Mouse (Mus musculus) ES-Bruce4 (cell line): ENCODE measurements around the gene Psmc3ip. TPM values are rescaled to one million over a fixed set of nuclear protein-coding genes. Genes with fewer than 3 reads are reported as not detected.

ENCODE experiments used
- H3K27ac ChIP-seq: 2 replicates; pipeline ENCODE4 v1.5.1; 2012; ENCODE audit warnings: low read length, inconsistent platforms; ENCODE audit not compliant: insufficient read depth
- H3K27me3 ChIP-seq: 2 replicates; pipeline ENCODE4 v1.6.1; 2012; ENCODE audit warnings: mild to moderate bottlenecking, low read length, inconsistent platforms; ENCODE audit not compliant: control insufficient read depth, poor library complexity, insufficient read depth, severe bottlenecking
- H3K36me3 ChIP-seq: 2 replicates; pipeline ENCODE4 v1.6.1; 2012; ENCODE audit warnings: inconsistent platforms, mild to moderate bottlenecking, low read length, moderate library complexity; ENCODE audit not compliant: control insufficient read depth, poor library complexity, insufficient read depth, severe bottlenecking
- H3K4me1 ChIP-seq: one replicate; pipeline ENCODE4 v1.8.1; 2011; ENCODE audit warnings: low read length; ENCODE audit not compliant: control insufficient read depth, insufficient read depth
- H3K4me3 ChIP-seq: 2 replicates; pipeline ENCODE4 v1.5.1; 2011; ENCODE audit warnings: low read depth, mild to moderate bottlenecking, low read length
- H3K9ac ChIP-seq: 2 replicates; pipeline ENCODE4 v1.6.1; 2012; ENCODE audit warnings: low read depth, mild to moderate bottlenecking, inconsistent platforms; ENCODE audit not compliant: poor library complexity, severe bottlenecking
- H3K9me3 ChIP-seq: replicated peaks from 2 replicates; pipeline ENCODE4 v1.6.1; 2012; ENCODE audit warnings: mild to moderate bottlenecking, low read length, inconsistent platforms; ENCODE audit not compliant: control insufficient read depth, poor library complexity, insufficient read depth, severe bottlenecking
- CTCF ChIP-seq: IDR thresholded peaks from one replicate; pipeline ENCODE4 v1.8.1; 2011; ENCODE audit warnings: low read depth, low read length
- EP300 ChIP-seq: IDR thresholded peaks from 2 replicates; pipeline ENCODE4 v1.6.1; 2011; ENCODE audit warnings: low read depth, low read length; ENCODE audit not compliant: insufficient read depth
- POLR2A ChIP-seq: IDR thresholded peaks from one replicate; pipeline ENCODE4 v1.8.1; 2011; ENCODE audit warnings: low read length; ENCODE audit not compliant: insufficient read depth
- polyA plus RNA-seq: library from polyadenylated mRNA; stranded (reverse); fragments of >200 nt; gene quantifications from 2 replicates; pipeline ENCODE4 v1.2.4, GENCODE M21; 2011; ENCODE audit warnings: low read depth; ENCODE audit not compliant: missing spikeins, insufficient read depth, insufficient read length

The Psmc3ip gene
- polyA plus RNA-seq, 1 experiment = 35.1 TPM

- H3K9me3 ChIP-seq = no peaks in the 10 kb centered on the region
- TF ChIP-seq POLR2A = no peak
- no peak for TF ChIP-seq CTCF
- H3K27me3 ChIP-seq = 0 out of 2 replicates have a peak, but pooled peaks cover 2% of the 10 kb centered on the region
- H3K27ac ChIP-seq = no peak overlapping the region
- no peak overlapping the region for H3K4me3 ChIP-seq
- H3K36me3 ChIP-seq = peaks cover 10% of the 10 kb centered on the region
- no peak overlapping the region for H3K9ac ChIP-seq
- H3K4me1 ChIP-seq = peaks cover 3% of the 10 kb centered on the region
These were observed 10.4 kb downstream of the Psmc3ip start for GRCm38 (mm10) chr11:101084811-101085210.

- H3K27me3 ChIP-seq = 0 out of 2 replicates have a peak, but pooled peaks cover 2% of the 10 kb centered on the region
- no peak overlapping the region for H3K4me3 ChIP-seq
- H3K27ac ChIP-seq = no peak overlapping the region
- no peaks in the 10 kb centered on the region for H3K9me3 ChIP-seq
- peaks cover 5% of the 10 kb centered on the region; the same call in 1 of the 2 replicates for H3K36me3 ChIP-seq
- peaks cover 3% of the 10 kb centered on the region for H3K4me1 ChIP-seq
- no peak overlapping the region for H3K9ac ChIP-seq
- TF ChIP-seq CTCF (no peak), EP300 (no peak), POLR2A (no peak)
These were observed 11.0 kb downstream of the Psmc3ip start for GRCm38 (mm10) chr11:101084246-101084645.

- peak overlapping the region; percentile 75 for H3K9ac ChIP-seq
- H3K27me3 ChIP-seq = 0 out of 2 replicates have a peak, but pooled peaks cover 2% of the 10 kb centered on the region
These were observed 12.0 kb downstream of the Psmc3ip start for GRCm38 (mm10) chr11:101083083-101083697.

GRCm38 (mm10) chr11:101082208-101083082 lies 12.8 kb downstream of the Psmc3ip start, which contains the start of gene Coasy:
TSS of gene Coasy (plus strand) at chr11:101082565.
- Histone ChIP-seq H3K4me3 (peak within 1 kb of the TSS; percentile 85), H3K9ac (peak within 1 kb of the TSS; percentile 75), H3K36me3 (no peaks in the 10 kb centered on the region), H3K27ac (0 out of 2 replicates have a peak within 1 kb of the TSS, but pooled peaks have one; percentile 11), H3K4me1 (peaks cover 3% of the 10 kb centered on the region), H3K9me3 (no peaks in the 10 kb centered on the region), H3K27me3 (0 out of 2 replicates have a peak, but pooled peaks cover 2% of the 10 kb centered on the region)
- TF ChIP-seq POLR2A (peak; percentile 52), CTCF (no peak), EP300 (no peak)

More at GRCm38 (mm10) chr11:101083083-101083697, 12.0 kb downstream of the Psmc3ip start:
- Histone ChIP-seq H3K27ac (no peak overlapping the region), H3K36me3 (no peaks in the 10 kb centered on the region), H3K4me3 (peak overlapping the region; percentile 81), H3K9me3 (no peaks in the 10 kb centered on the region), H3K4me1 (peaks cover 3% of the 10 kb centered on the region)
- TF ChIP-seq POLR2A = no peak
- no peak for TF ChIP-seq EP300
- TF ChIP-seq CTCF = no peak

GRCm38 (mm10) chr11:101081659-101082058 lies 13.6 kb downstream of the Psmc3ip start:
- 0 out of 2 replicates have a peak, but pooled peaks cover 2% of the 10 kb centered on the region for H3K27me3 ChIP-seq
- no peak for TF ChIP-seq EP300
- no peak for TF ChIP-seq POLR2A
- TF ChIP-seq CTCF = no peak
- peaks cover 3% of the 10 kb centered on the region for H3K4me1 ChIP-seq
- no peaks in the 10 kb centered on the region for H3K9me3 ChIP-seq
- H3K4me3 ChIP-seq = peak overlapping the region; percentile 85; the same call in 1 of the 2 replicates
- H3K27ac ChIP-seq = no peak overlapping the region
- peak overlapping the region; percentile 75 for H3K9ac ChIP-seq
- H3K36me3 ChIP-seq = no peaks in the 10 kb centered on the region

- Histone ChIP-seq H3K9ac (no peak overlapping the region), H3K4me1 (peaks cover 2% of the 10 kb centered on the region), H3K27me3 (0 out of 2 replicates have a peak, but pooled peaks cover 2% of the 10 kb centered on the region), H3K36me3 (no peaks in the 10 kb centered on the region), H3K27ac (no peak overlapping the region), H3K4me3 (no peak overlapping the region), H3K9me3 (no peaks in the 10 kb centered on the region)
- TF ChIP-seq EP300 (no peak), POLR2A (no peak), CTCF (no peak)
These were observed 14.8 kb downstream of the Psmc3ip start for GRCm38 (mm10) chr11:101080421-101080820.
